7 mouse cellular contexts compared by ENCODE assay signal in genomic region chr5:52023212-52023611, GRCm38 (mm10).
DNase-seq lines count a peak whose midpoint lies in the region; ATAC-seq lines count a peak whose summit lies in the region.

No protein-coding gene starts in this region.

- no peak overlapping the region for H3K27ac ChIP-seq in lung, embryonic 16.5 days (ENCODE audit: low read length)

- no peaks in the 10 kb centered on the region for H3K36me3 ChIP-seq in lung, embryonic 16.5 days (ENCODE audit: control insufficient read depth, insufficient read depth, low read length)

- DNase-seq in lung, postnatal 14 days = no peak
- DNase-seq in frontal cortex, postnatal 10 days (ENCODE audit: low spot score in 2 of 2) = peak; percentile 47 to 57
- peak; percentile 42 to 69 for DNase-seq in layer of hippocampus, postnatal 14 days (ENCODE audit: low spot score in 2 of 2)
- peak; percentile 92 for DNase-seq in telencephalon, adult 2 months (ENCODE audit: low read depth, low spot score)
- DNase-seq in Muller cell, postnatal 12 days (ENCODE audit: inconsistent ontology term) = no peak
- DNase-seq in spleen, postnatal 4 days (ENCODE audit: low spot score in 2 of 2) = no peak

- no peak overlapping the region for H3K9ac ChIP-seq in lung, embryonic 16.5 days (ENCODE audit: low read length)

- H3K4me1 ChIP-seq in lung, embryonic 16.5 days (replicated peaks; ENCODE audit: control insufficient read depth, insufficient read depth, low read length) = peaks cover 5% of the 10 kb centered on the region; the same call in 1 of the 2 replicates

- no peaks in the 10 kb centered on the region for H3K27me3 ChIP-seq in lung, embryonic 16.5 days (ENCODE audit: control insufficient read depth, insufficient read depth, low read depth, low read length)

- H3K4me2 ChIP-seq in lung, embryonic 16.5 days (ENCODE audit: low read depth, low read length) = no peak overlapping the region

- 67% methylated on average over 9 of the region's 9 CpGs for WGBS in lung, embryonic 16.5 days

- no peak overlapping the region for H3K4me3 ChIP-seq in lung, embryonic 16.5 days (ENCODE audit: low read length)

- 0 out of 2 replicates have a peak, but pooled peaks have one; percentile 31 for ATAC-seq in lung, embryonic 16.5 days (ENCODE audit: low read depth)

- H3K9me3 ChIP-seq in lung, embryonic 16.5 days (ENCODE audit: control insufficient read depth, low read length) = no peaks in the 10 kb centered on the region

Comparison
In these comparisons a context has a peak if more than half of its experiments do, and no peak if none do; other contexts are left out.
1. DNase-seq: peak in frontal cortex, postnatal 10 days (2 of 2), layer of hippocampus, postnatal 14 days (2 of 2) and telencephalon, adult 2 months (single experiment); none in lung, postnatal 14 days (single experiment), Muller cell, postnatal 12 days (single experiment) and spleen, postnatal 4 days (0 of 2).